Mouse (Mus musculus) forebrain, embryonic 11.5 days (tissue): ENCODE data around the gene Dnaaf3. TPM values are rescaled to one million over a fixed set of nuclear protein-coding genes. Genes with fewer than 3 reads are reported as not detected.
"Not testable (repeated sequence)": the region's sequence is repeated elsewhere in the genome, so short reads cannot be mapped to it uniquely, and the experiment has no call there.

ENCODE experiments used
- ATAC-seq: fragments of 200-750 bp; cut with Nextera tagmentation; replicated peaks from 2 replicates; pipeline ENCODE4 v1.8.0; 2017; ENCODE audit warnings: moderate TSS enrichment; ENCODE audit not compliant: low FRiP score
- DNase-seq: peaks from one replicate; pipeline ENCODE4 v3.0.0-alpha.2; 2017; ENCODE audit warnings: low spot score
- H3K27ac ChIP-seq: fragments of 300-500 bp; sonication (generic); 2 replicates; pipeline ENCODE4 v1.5.1; 2014; ENCODE audit warnings: low read depth, low read length
- H3K27me3 ChIP-seq: fragments of 300-500 bp; sonication (generic); 2 replicates; pipeline ENCODE4 v1.6.1; 2014; ENCODE audit warnings: mild to moderate bottlenecking, low read length, mixed read lengths; ENCODE audit not compliant: control insufficient read depth, insufficient read depth
- H3K36me3 ChIP-seq: fragments of 300-500 bp; sonication (generic); 2 replicates; pipeline ENCODE4 v1.6.1; 2014; ENCODE audit warnings: mild to moderate bottlenecking, low read length, moderate library complexity, mixed read lengths; ENCODE audit not compliant: control insufficient read depth, insufficient read depth
- H3K4me1 ChIP-seq: fragments of 300-500 bp; sonication (generic); replicated peaks from 2 replicates; pipeline ENCODE4 v1.6.1; 2014; ENCODE audit warnings: low read length, mixed read lengths; ENCODE audit not compliant: control insufficient read depth, insufficient read depth
- H3K4me2 ChIP-seq: fragments of 300-500 bp; sonication (generic); 2 replicates; pipeline ENCODE4 v1.6.1; 2014; ENCODE audit warnings: low read depth, mild to moderate bottlenecking, low read length, moderate library complexity, mixed read lengths; ENCODE audit not compliant: severe bottlenecking
- H3K4me3 ChIP-seq: fragments of 300-500 bp; sonication (generic); 2 replicates; pipeline ENCODE4 v1.5.1; 2014; ENCODE audit warnings: low read depth, low read length
- H3K9ac ChIP-seq: fragments of 300-500 bp; sonication (generic); 2 replicates; pipeline ENCODE4 v1.6.1; 2014; ENCODE audit warnings: low read length
- H3K9me3 ChIP-seq: fragments of 300-500 bp; sonication (generic); 2 replicates; pipeline ENCODE4 v1.6.1; 2016; ENCODE audit warnings: low read length, mixed read lengths; ENCODE audit not compliant: control insufficient read depth
- WGBS: fragments of 180-500 bp; shearing (Covaris S2); extraction: QIAGEN DNeasy Blood & Tissue Kit; methylation state at CpG from one replicate; pipeline ENCODE4 v1.1.7; 2014; 5-methylcytosine and 5-hydroxymethylcytosine counted together
- polyA plus RNA-seq: library from polyadenylated mRNA; unstranded; fragments of >200 nt; fragmentation: Nextera tagmentation; extraction: Ambion mirVana; gene quantifications from 2 replicates; pipeline ENCODE4 v1.2.1, GENCODE M21; 2014

Gene Dnaaf3
- polyA plus RNA-seq, 1 experiment from 2014 or later, result 2.0 TPM

DNA sequence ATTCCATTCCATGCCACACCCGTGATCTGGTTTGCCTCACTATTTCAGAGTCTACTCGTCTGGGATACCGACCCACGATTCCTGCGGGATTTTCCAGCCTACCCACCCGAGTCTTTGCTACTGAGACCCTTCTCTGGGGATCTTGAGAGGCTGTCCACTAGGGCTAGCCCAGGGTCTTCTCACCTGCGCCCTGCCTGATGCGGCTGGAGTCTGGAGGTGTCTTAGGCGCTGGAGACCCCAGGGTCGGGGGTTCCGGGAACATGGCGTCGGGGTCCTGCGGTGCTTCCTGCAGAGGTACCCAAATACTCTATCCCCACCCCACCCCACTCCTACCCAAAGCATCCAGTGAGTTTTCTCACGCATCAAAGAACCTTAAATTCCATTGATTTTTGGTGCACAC lies 13.8 kb upstream of the Dnaaf3 start:
- H3K4me2 ChIP-seq, result peak overlapping the region; percentile 76
- H3K9ac ChIP-seq, result peak overlapping the region; percentile 57; the same call in 1 of the 2 replicates
- H3K36me3 ChIP-seq, result no peaks in the 10 kb centered on the region
- H3K27me3 ChIP-seq, result no peaks in the 10 kb centered on the region
- 72% methylated on average over 15 of the region's 15 CpGs for WGBS
- H3K27ac ChIP-seq, result no peak overlapping the region
- H3K4me3 ChIP-seq, result peak overlapping the region; percentile 41; the same call in 1 of the 2 replicates
- no peaks in the 10 kb centered on the region for H3K9me3 ChIP-seq
- ATAC-seq, result peak; percentile 40
- peaks cover 6% of the 10 kb centered on the region for H3K4me1 ChIP-seq
- DNase-seq, result no peak

DNA sequence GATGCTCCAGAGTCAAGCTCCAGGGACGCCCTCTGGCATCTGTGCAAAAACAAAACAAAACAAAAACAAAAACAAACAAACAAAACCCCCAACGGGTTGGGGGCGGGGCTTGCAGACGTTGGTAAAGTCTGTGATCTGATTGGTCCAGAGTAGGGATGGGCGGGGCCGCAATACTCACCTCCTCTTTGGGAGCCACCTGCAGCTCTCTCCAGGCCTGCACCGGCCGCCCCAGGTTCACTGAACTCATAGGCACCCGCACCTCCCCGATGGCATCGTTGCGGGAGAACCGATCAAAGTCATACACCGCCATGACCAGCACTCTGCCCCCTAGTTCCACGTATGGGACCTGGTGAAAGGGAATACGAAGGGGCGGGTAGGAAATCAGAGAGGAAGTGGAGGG lies 9.8 kb upstream of the Dnaaf3 start:
- WGBS, result 34% methylated on average over 17 of the region's 17 CpGs
- Histone ChIP-seq H3K36me3 (no peaks in the 10 kb centered on the region), H3K4me2 (no peak overlapping the region), H3K9me3 (no peaks in the 10 kb centered on the region), H3K9ac (no peak overlapping the region), H3K4me3 (no peak overlapping the region), H3K4me1 (peaks cover 6% of the 10 kb centered on the region; the same call in 1 of the 2 replicates), H3K27ac (no peak overlapping the region), H3K27me3 (no peaks in the 10 kb centered on the region)
- no peak for DNase-seq
- no peak for ATAC-seq

DNA sequence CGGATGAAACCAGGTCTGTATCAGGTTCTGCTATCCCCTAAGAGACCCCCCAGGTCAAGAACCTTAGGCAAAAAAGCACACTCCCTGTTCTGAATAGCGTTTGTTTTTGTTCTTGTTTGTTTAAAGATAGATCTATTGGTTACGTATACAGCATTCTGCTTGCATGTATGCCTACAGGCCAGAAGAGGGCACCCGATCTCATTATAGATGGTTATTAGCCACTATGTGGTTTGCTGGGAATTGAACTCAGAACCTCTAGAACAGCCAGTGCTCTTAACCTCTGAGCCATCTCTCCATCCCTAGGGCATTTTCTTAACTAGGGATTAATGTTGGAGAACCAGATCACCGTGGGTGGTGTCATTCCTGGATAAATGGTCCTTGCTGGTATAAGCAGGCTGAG lies 9.1 kb upstream of the Dnaaf3 start:
- H3K4me2 ChIP-seq, result no peak overlapping the region
- ATAC-seq (no peak), DNase-seq (no peak)
- WGBS, result 66% methylated on average over 5 of the region's 5 CpGs
- no peak overlapping the region for H3K9ac ChIP-seq
- H3K9me3 ChIP-seq, result no peaks in the 10 kb centered on the region
- peaks cover 5% of the 10 kb centered on the region; the same call in 1 of the 2 replicates for H3K4me1 ChIP-seq
- no peaks in the 10 kb centered on the region for H3K27me3 ChIP-seq
- H3K4me3 ChIP-seq, result no peak overlapping the region
- no peaks in the 10 kb centered on the region for H3K36me3 ChIP-seq
- H3K27ac ChIP-seq, result no peak overlapping the region

DNA sequence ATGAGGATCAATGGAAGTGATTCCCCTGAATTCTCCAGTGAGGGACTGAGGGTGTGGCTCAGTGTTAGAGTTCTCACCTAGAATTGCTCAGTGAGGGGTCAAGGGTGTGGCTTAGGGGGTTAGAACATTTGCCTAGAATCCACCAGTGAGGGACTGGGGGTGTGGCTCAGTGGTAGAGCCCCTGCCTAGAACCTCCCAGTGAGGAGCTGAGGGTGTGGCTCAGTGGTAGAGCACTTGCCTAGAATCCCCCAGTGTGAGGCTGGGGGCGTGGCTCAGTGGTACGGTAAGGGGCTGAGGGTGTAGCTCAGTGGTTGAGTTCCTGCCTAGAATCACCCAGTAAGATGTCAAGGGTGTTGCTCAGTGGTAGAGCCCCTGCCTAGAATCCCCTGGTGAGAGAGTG lies 6.8 kb upstream of the Dnaaf3 start:
- WGBS, result 94% methylated on average over 2 of the region's 2 CpGs

DNA sequence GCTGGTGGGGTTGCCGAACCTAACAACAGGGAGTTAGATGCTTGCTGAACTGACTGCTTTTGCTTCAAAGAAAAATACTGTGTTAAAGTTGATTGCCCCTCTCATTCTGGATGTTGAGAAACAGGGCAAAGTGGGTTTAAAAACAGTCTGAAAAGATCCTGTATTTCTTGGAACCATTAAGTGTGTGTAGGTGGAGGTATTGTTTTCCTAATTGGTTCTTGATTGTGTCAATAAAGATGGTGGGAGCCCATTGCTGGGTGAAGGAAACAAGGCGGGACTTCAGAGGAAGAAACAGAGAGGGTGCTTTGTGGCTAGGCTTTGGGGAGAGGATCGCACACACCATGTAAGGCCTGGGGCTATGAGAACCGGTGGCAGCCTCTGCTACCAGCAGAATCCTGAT lies 4.9 kb upstream of the Dnaaf3 start:
- Histone ChIP-seq H3K4me2 (no peak overlapping the region), H3K4me3 (no peak overlapping the region), H3K9ac (no peak overlapping the region), H3K4me1 (no peaks in the 10 kb centered on the region), H3K27ac (no peak overlapping the region), H3K27me3 (no peaks in the 10 kb centered on the region), H3K36me3 (no peaks in the 10 kb centered on the region), H3K9me3 (no peaks in the 10 kb centered on the region)
- 60% methylated on average over 4 of the region's 4 CpGs for WGBS
- ATAC-seq (no peak), DNase-seq (no peak)

More for the DNA sequence above, 6.8 kb upstream of the Dnaaf3 start:
- Histone ChIP-seq H3K9ac (no peak overlapping the region), H3K4me3 (no peak overlapping the region), H3K4me2 (no peak overlapping the region), H3K27ac (no peak overlapping the region), H3K27me3 (no peaks in the 10 kb centered on the region), H3K9me3 (no peaks in the 10 kb centered on the region), H3K4me1 (no peaks in the 10 kb centered on the region), H3K36me3 (no peaks in the 10 kb centered on the region)
- DNase-seq (no peak), ATAC-seq (no peak)

DNA sequence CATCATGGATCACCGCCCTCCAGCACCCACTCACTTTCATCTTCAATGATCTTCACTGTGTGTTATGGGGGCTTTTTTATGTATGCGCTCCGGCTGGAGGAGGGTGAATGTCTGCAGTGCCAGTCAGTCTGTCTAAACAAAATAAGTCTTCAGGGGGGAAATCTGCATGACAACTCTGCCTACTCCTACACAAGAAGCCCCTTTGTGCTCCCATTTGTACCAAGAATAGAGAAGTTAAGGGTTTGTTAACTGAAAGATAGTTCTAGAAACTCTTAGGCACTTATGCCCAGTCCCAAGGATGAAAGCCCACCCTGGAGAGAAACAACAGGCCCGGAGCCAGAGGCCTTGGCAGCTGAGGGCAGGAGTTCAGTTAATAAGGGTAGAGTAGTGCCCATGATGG lies 4.1 kb upstream of the Dnaaf3 start:
- DNase-seq (no peak), ATAC-seq (no peak)
- Histone ChIP-seq H3K4me2 (no peak overlapping the region), H3K9ac (no peak overlapping the region), H3K27me3 (no peaks in the 10 kb centered on the region), H3K36me3 (no peaks in the 10 kb centered on the region), H3K9me3 (no peaks in the 10 kb centered on the region), H3K27ac (no peak overlapping the region), H3K4me3 (no peak overlapping the region), H3K4me1 (0 out of 2 replicates have a peak, but pooled peaks cover 2% of the 10 kb centered on the region)
- 82% methylated on average over 4 of the region's 4 CpGs for WGBS

DNA sequence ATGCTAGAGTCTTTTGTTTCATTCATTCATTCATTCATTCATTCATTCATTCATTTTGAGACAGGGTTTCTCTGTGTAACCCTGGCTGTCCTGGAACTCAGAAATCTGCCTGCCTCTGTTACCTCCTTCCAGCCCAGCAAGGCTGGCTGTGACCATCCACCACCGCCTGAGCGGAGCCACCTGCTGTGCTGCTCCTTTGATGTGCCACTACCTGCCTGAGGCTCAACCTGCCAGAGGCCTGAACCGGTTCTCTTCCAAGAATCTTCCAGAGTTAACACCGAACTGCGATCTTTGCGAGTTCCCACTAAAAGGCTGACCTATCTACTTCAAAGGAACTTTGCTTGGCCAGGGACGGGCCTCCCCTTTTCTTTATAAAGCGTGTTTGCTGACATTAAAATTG lies 2.1 kb downstream of the Dnaaf3 start:
- not testable (repeated sequence) for H3K9ac ChIP-seq, H3K27ac ChIP-seq, H3K27me3 ChIP-seq, H3K9me3 ChIP-seq, H3K4me3 ChIP-seq, H3K4me1 ChIP-seq, H3K36me3 ChIP-seq, DNase-seq, H3K4me2 ChIP-seq, ATAC-seq
- WGBS, result 43% methylated on average over 6 of the region's 8 CpGs

DNA sequence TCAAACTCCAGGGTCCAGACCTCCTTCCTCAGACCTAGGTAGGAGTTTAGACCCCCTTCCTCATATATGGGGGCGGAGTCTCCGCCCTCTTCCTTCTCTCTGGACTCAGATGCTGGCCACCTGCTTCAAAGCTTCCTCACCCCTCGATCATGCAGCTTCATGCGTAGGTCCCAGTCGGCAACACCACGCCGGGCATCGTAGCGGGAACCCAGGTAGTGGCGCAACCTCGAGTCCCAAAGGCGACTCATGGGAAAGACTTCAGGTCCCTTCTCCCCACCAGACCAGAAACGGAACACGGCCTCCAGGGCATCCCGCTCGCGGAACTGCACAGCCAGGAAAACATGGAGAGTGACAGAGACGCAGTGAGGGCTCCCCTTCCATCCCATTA lies 5.0 kb downstream of the Dnaaf3 start:
- ATAC-seq (no peak), DNase-seq (no peak)
- H3K4me2 ChIP-seq, result no peak overlapping the region
- no peak overlapping the region for H3K4me3 ChIP-seq
- no peaks in the 10 kb centered on the region for H3K36me3 ChIP-seq
- 51% methylated on average over 18 of the region's 18 CpGs for WGBS
- peak overlapping the region; percentile 47; the same call in 1 of the 2 replicates for H3K9ac ChIP-seq
- H3K27ac ChIP-seq, result no peak overlapping the region
- H3K9me3 ChIP-seq, result no peaks in the 10 kb centered on the region
- H3K27me3 ChIP-seq, result peaks cover 5% of the 10 kb centered on the region; the same call in 1 of the 2 replicates
- peaks cover 9% of the 10 kb centered on the region for H3K4me1 ChIP-seq
